Mouse (Mus musculus): ENCODE results near the gene Hsd3b1. TPM values are rescaled to one million over a fixed set of nuclear protein-coding genes. Genes with fewer than 3 reads are reported as not detected.
"Not testable (repeated sequence)": the region's sequence is repeated elsewhere in the genome, so short reads cannot be mapped to it uniquely, and the experiment has no call there.

Hsd3b1 gene
- 0.11 TPM in 1 of 2 replicates, not detected in the other for polyA plus RNA-seq (2012; rRNA removed)

DNA sequence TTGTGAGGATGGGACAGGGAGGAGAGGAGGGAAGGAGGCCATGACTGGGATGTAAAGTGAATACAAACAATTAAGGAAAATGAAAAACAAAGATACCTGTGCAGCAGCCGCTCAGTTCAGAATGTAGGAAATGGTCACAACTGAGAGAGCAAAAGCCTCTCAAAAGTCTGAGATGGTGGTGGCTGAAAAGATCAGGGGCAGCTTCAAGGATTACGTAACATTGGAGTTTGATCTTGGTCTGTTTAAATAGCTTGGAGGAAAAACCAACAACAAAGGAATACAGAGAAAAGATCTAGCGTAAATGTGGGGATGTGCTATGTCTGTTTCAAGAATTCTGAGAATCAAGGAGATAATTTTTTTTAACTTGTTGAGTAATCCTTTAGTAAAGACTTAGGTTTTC is at the start of gene Hsd3b1:
TSS of gene Hsd3b1 (minus strand) at position 219 of the 400 bp plus-strand sequence.
- 68% methylated on average over 3 of the region's 3 CpGs for WGBS
- no peak for DNase-seq (ENCODE audit: low read depth, low spot score)

DNA sequence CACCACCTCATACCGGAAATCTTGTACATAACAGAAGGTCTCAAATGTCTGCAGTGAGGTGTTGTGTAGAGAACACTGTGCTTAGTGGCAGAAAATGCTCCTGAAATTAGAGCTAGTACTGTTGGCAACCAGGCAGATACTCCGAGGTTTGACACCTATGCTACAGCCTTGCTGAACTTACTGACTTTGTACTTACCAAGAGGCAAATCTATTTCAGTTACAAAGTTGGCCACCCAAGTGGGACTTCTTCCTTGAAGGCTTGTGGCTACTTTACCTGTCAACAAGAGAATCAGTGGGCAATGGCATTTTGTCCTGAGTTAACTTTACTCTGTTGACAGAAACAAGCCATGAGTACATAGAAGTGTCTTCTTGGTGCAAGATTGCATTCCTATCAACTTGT is 38.0 kb upstream of the Hsd3b1 start:
- DNase-seq (ENCODE audit: low read depth, low spot score) = no peak
- WGBS = 91% methylated on average over 2 of the region's 2 CpGs

DNA sequence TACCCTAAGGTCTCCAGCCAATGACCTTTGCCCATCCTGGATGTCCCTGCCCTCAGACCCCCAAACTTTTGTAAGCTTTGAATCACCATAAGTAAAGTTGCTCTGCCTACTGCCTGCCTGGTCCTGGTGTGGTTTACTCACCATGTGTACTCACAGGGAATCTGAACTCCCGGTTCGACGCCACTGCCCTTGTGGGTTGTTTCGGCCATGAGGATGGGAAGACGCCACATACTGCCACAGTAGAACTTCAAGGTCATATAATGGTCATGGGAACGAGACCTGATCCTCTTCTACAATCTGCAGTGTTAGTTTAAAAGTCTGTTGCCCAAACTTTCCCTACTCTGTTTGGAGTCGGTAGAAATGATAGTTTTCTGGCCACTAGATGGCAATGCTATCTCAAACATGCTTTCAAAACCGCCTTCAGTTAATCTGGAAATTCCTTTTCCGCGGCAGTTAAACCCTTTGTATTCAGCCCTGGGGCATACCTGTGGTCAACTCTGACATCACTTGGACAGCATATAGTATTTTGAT is 35.5 kb upstream of the Hsd3b1 start:
- WGBS = 24% methylated on average over 10 of the region's 10 CpGs

GRCm38 (mm10) chr3:98893057-98893772 is 33.6 kb upstream of the Hsd3b1 start, which contains the start of gene Hao2:
TSS of gene Hao2 (minus strand) at chr3:98893239.
- WGBS = 25% methylated on average over 3 of the region's 3 CpGs
- peak; percentile 44 for DNase-seq (ENCODE audit: low read depth, low spot score)

More for the DNA sequence above, 35.5 kb upstream of the Hsd3b1 start:
- peak; percentile 51 for DNase-seq (ENCODE audit: low read depth, low spot score)

DNA sequence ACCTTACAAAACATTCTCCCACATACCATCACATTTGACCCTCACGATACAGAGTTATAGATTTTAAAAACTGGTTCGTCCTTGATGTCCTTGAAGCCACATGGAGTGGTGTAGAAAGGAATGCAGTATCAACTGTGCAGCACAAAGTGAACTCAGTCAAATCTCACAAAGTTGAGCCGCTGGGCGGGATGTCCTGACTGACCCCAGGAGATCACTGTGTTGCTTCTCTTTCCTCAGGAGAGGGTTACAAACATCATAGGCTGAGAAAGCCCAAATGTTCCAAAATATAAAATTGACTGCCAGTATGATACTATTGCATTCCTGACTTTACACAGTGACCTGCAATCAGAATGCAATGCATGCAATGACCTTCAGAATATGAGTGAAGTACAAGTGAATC is 30.8 kb upstream of the Hsd3b1 start:
- no peak for DNase-seq (ENCODE audit: low read depth, low spot score)

DNA sequence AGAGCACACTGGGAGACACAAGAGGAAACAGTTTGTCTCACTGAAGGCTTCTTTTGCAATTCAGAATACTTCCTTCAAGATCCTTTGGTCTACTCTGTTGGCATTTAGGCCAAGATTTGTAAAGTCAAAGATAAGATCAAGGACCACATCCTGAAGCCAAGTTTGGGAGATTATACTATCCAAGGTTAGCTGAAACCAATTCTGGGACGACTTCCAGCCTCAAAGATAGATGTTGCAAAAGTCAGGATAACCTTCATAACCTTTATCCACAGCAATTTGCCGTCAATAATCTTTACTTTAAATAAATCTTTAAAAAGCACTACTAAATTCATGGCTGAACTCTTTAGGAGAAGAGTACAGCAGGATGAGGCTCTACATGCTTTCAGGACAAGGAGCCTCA is 28.6 kb upstream of the Hsd3b1 start:
- no peak for DNase-seq (ENCODE audit: low read depth, low spot score)
- 32% methylated on average over 2 of the region's 2 CpGs for WGBS

More for the DNA sequence above, 30.8 kb upstream of the Hsd3b1 start:
- WGBS = 70% methylated on average over 4 of the region's 4 CpGs

- 97% methylated on average over 2 of the region's 2 CpGs for WGBS
- DNase-seq (ENCODE audit: low read depth, low spot score) = no peak
These were observed 21.2 kb upstream of the Hsd3b1 start for GRCm38 (mm10) chr3:98880831-98881230.

DNA sequence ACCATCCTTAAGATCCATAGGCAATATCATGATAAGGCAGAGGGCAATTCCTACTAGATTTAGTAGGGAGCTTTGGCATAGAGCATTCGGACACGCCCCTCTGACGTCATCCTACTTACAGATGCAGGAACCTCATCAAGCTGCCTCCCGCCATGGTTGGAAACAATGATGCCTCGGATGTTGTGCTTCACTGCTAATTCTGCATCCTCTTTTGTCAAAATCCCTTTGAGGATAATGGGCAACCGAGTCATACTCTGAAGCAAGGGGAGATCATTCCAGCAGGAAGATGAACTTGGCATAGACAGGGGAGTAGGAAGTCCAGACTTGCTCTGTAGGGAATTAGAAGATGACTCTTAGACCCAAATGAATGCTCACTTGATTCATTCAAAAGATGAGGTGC is 20.6 kb upstream of the Hsd3b1 start:
- 76% methylated on average over 6 of the region's 6 CpGs for WGBS
- no peak for DNase-seq (ENCODE audit: low read depth, low spot score)

GRCm38 (mm10) chr3:98868219-98868618 is 8.6 kb upstream of the Hsd3b1 start:
- WGBS = 84% methylated on average over 2 of the region's 2 CpGs
- no peak for DNase-seq (ENCODE audit: low read depth, low spot score)

DNA sequence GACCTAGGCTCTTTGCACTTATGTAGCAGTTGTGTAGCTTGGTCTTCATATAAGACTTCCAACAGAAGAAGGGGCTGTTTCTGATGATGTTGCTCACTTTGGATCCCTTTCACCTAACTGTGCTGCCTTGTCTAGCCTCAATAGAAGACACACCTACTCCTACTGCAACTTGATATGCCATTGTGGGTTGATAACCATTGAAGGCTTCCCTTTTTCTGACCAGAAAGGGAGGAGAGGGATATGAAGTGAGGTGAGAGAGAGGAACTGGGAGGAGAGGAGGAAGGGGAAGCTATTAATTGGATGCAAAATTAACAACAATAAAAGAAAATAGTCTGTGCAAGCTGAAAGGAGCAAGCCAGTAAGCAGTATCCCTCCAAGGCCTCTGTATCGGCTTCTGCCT is 3.2 kb upstream of the Hsd3b1 start:
- no peak for DNase-seq (ENCODE audit: low read depth, low spot score)
- WGBS = 90% methylated on average over 1 of the region's 1 CpGs

DNA sequence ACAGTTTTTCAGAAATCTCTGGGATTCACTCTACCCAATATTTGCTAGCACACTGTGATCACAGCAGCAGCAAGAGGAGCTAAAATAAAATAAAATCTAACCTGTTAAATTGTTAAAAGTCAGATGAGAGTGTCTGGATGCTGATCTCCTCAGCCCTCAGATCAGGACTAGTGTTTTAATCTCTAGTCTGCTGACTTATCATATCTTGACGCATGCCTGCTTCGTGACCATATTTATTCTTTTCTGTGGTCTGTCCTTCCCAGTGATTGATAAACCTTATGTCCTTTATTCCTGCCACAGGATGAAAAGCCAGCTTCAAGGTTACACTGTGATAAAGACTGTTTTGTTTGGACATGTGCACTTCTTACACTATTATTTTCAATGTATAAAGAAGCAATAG is 1.5 kb downstream of the Hsd3b1 start:
- no peak for DNase-seq (ENCODE audit: low read depth, low spot score)
- 82% methylated on average over 2 of the region's 2 CpGs for WGBS

- DNase-seq (ENCODE audit: low read depth, low spot score) = no peak
- WGBS = 48% methylated on average over 1 of the region's 1 CpGs
These were observed 2.7 kb downstream of the Hsd3b1 start for GRCm38 (mm10) chr3:98856892-98857291.

DNA sequence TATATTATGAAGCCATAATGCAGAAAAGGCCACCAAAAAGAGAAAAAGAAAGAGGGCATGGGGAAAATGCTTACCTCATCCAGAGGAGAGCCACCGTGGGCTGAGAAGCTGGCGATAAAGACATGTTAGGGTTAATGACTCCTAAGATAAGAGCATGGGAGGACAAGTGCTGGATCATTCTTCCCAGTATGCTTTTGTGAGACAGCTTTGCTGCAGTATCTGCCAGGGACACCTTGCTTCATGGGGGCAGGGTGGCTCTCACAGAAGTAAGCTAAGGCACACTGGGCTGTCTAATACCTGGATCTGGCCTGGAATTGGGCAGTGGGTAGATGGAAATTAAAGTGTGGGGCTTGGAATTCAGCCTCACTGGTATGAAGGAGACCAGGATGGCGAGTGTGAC is 4.4 kb downstream of the Hsd3b1 start:
- 84% methylated on average over 3 of the region's 3 CpGs for WGBS
- no peak for DNase-seq (ENCODE audit: low read depth, low spot score)

DNA sequence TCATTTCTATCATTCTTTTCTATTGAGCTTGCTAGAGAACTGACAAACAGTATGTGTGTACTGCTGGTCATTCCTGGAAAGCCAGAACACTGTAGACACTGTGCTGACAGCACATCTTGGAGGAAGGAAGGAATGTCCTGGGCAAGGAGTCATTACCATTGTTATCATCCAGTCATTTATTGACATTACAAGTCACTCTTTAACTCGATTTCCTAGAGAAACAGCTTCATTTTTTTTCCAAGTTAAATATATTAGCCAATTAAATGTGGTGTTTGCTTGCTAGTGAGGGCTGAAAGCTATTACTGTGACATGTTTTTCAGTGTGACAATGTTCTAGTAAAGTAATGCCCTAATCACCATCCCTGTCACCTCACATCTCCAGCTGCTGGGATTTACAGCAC is 5.9 kb downstream of the Hsd3b1 start:
- WGBS = 5% methylated on average over 1 of the region's 1 CpGs
- no peak for DNase-seq (ENCODE audit: low read depth, low spot score)

DNA sequence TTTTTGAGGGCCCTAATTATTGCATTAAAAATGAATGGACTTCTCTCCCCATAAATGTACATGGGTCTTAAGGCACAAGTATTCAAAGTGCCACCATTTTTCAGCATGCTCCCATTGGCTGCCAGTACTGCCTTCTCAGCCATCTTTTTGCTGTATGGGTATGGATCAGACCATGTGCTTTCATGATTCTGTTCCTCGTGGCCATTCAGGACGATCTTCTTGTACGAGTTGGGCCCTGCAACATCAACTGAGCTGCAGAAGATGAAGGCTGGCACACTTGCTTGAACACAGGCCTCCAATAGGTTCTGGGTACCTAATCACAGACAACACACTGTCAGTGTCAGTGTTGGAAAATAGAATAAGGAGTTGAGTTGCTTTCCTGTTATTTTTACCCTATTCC is 6.5 kb downstream of the Hsd3b1 start:
- DNase-seq (ENCODE audit: low read depth, low spot score) = no peak
- WGBS = 95% methylated on average over 3 of the region's 3 CpGs

DNA sequence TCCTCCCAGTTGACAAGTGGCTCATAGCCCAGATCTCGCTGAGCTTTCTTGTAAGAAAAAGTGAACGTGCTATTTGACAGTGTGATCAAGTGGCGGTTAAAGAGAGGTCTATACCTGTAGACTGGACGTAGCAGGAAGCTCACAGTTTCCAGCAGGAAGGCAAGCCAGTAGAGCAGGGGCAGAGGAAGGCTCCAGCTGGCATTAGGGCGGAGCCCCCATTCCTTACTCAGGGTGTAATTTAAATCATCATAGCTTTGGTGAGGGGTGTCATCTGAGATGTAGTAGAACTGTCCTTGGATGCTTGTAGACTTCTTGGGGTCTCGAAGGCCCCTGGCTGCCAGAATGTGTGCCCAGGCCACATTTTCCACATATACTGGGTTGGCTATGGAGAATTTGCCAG is 7.0 kb downstream of the Hsd3b1 start:
- no peak for DNase-seq (ENCODE audit: low read depth, low spot score)
- 89% methylated on average over 6 of the region's 6 CpGs for WGBS

- 77% methylated on average over 2 of the region's 2 CpGs for WGBS
- no peak for DNase-seq (ENCODE audit: low read depth, low spot score)
These were observed 7.7 kb downstream of the Hsd3b1 start for GRCm38 (mm10) chr3:98851853-98852252.

DNA sequence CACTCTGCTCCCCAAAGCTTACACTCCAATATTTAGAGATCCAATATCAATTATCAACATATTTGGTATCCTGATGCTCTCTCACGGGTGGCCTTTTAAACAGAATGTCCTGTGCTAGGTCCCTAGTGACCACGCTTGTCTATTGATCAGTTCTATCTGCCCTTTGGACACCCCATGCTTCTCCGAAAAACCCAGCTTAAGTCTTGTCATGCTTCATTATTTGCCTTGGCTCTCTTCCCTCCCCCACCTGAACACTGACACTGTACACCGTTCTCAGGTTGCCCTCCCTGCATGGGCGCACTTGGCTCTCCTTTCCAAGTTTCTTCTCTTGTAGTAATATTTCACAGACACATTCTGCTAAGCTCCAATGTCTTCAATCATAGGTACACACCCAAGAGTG is 9.3 kb downstream of the Hsd3b1 start:
- no peak for DNase-seq (ENCODE audit: low read depth, low spot score)
- WGBS = 68% methylated on average over 5 of the region's 5 CpGs

DNA sequence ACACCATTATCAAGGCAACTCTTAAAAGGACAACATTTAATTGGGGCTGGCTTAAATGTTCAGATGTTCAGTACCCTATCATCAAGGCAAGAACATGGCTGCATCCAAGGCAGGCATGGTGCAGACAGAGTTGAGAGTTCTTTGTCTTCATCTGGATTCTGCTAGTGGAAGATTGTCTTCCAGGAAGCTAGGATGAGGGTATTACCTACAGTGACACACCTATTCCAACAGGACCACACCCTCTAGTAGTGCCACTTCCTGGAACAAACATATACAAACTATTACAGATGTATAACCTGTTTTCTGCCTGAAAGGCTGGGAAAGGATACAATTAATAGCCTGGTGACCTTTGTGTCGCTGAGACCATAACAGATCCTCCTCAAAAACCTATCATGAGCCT is 10.7 kb downstream of the Hsd3b1 start:
- 52% methylated on average over 1 of the region's 1 CpGs for WGBS
- peak; percentile 14 for DNase-seq (ENCODE audit: low read depth, low spot score)

DNA sequence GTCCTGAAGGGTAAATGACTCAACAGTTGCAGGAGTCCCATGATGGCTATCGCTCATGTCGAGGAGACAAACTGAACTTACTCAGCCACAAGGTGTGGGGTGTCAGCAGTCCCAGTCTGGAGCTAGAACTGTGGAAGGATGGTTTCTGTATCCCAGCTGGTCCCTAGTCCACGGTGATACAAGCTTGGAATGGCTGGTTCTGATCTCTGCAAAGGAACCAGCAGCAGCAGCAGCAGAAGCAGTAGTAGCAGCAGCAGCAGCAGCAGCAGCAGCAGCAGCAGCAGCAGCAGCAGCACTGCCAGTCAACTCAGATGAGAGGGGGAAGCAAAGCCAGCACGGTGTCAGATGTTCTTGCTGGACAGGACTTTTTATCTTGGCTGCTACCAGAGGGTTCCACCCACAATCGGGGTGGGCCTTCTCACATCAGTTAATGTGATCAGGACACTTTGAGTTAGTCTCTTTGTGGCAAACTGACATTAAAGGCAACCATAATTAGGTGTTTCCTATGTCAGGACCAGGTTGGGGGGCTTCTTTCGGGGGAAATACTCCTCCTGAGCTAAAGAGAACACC is 45.4 kb downstream of the Hsd3b1 start, which contains the start of gene Hsd3b6:
TSS of gene Hsd3b6 (minus strand) at position 343 of the 570 bp plus-strand sequence.
- 77% methylated on average over 6 of the region's 6 CpGs for WGBS

GRCm38 (mm10) chr3:98812653-98813052 is 46.9 kb downstream of the Hsd3b1 start:
- DNase-seq (ENCODE audit: low read depth, low spot score) = not testable (repeated sequence)
- WGBS = 68% methylated on average over 6 of the region's 6 CpGs

More for the DNA sequence above, 45.4 kb downstream of the Hsd3b1 start, which contains the start of gene Hsd3b6:
- DNase-seq (ENCODE audit: low read depth, low spot score) = no peak
